Mouse (Mus musculus) hindbrain, embryonic 13.5 days (tissue): ENCODE data around the gene Arhgap45. TPM values are rescaled to one million over a fixed set of nuclear protein-coding genes. Genes with fewer than 3 reads are reported as not detected.
"Not testable (repeated sequence)": the region's sequence is repeated elsewhere in the genome, so short reads cannot be mapped to it uniquely, and the experiment has no call there.

Experiments
- ATAC-seq: fragments of 200-750 bp; cut with Nextera tagmentation; 2 replicates; pipeline ENCODE4 v1.8.0; 2017; ENCODE audit warnings: moderate TSS enrichment; ENCODE audit not compliant: low FRiP score
- H3K27ac ChIP-seq: fragments of 300-500 bp; sonication (generic); 2 replicates; pipeline ENCODE4 v1.5.1; 2015; ENCODE audit warnings: inconsistent platforms, mild to moderate bottlenecking, moderate library complexity
- H3K27me3 ChIP-seq: fragments of 300-500 bp; sonication (generic); 2 replicates; pipeline ENCODE4 v1.6.1; 2015; ENCODE audit warnings: mild to moderate bottlenecking, inconsistent platforms
- H3K36me3 ChIP-seq: fragments of 300-500 bp; sonication (generic); 2 replicates; pipeline ENCODE4 v1.6.1; 2015; ENCODE audit warnings: mild to moderate bottlenecking, inconsistent platforms
- H3K4me1 ChIP-seq: fragments of 300-500 bp; sonication (generic); replicated peaks from 2 replicates; pipeline ENCODE4 v1.6.1; 2015; ENCODE audit warnings: inconsistent platforms
- H3K4me2 ChIP-seq: fragments of 300-500 bp; sonication (generic); 2 replicates; pipeline ENCODE4 v1.6.1; 2015; ENCODE audit warnings: inconsistent platforms, mild to moderate bottlenecking, moderate library complexity
- H3K4me3 ChIP-seq: fragments of 300-500 bp; sonication (generic); 2 replicates; pipeline ENCODE4 v1.5.1; 2015; ENCODE audit warnings: mild to moderate bottlenecking, inconsistent platforms
- H3K9ac ChIP-seq: fragments of 300-500 bp; sonication (generic); 2 replicates; pipeline ENCODE4 v1.6.1; 2015; ENCODE audit warnings: mild to moderate bottlenecking, inconsistent platforms
- H3K9me3 ChIP-seq: fragments of 300-500 bp; sonication (generic); 2 replicates; pipeline ENCODE4 v1.6.1; 2016; ENCODE audit warnings: inconsistent platforms
- WGBS: fragments of 180-500 bp; shearing (Covaris S2); methylation state at CpG from one replicate; pipeline ENCODE4 v1.1.7; 2015; 5-methylcytosine and 5-hydroxymethylcytosine counted together
- polyA plus RNA-seq: library from polyadenylated mRNA; unstranded; fragments of >200 nt; fragmentation: Nextera tagmentation; extraction: Ambion mirVana; gene quantifications from 2 replicates; pipeline ENCODE4 v1.2.1, GENCODE M21; 2015

Gene Arhgap45
- polyA plus RNA-seq, 1 experiment from 2014 or later = 2.8 TPM

DNA sequence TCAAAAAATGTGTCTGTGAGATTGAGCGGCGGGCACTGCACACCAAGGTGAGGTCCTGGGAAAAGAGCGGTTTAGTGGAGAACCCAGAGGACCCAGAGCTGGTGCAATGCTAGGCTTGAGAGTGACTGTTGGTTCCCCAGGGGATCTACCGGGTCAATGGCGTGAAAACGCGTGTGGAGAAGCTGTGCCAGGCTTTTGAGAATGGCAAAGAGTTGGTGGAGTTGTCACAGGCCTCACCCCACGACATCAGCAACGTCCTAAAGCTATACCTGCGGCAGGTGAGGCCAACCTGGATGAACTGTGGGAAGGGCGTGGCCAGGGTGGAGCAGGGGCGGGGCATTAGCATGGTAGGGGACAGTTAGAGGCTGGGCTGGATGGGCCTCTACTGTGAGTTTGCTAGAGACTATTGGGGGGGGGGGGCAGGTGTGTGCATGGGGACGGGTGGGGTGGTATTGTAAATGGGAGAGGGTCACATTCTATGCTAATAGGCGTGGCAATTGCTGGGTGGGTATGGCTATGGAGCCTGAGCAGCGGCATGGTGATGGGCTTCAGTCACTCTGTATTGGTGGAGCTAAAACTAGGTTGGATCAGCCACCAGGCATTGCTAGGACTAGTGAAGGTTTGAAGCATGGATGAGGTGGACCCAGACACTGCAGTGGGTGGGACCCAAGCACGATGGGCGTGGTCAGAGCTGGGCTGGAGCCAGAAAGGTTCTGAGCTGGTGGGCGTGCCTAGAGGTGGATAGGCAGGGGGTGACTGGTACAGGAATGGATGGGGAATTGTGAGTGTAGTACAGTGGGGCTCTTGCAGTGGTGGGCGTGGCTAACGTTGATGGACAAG lies 11.4 kb downstream of the Arhgap45 start:
- H3K4me2 ChIP-seq = no peak overlapping the region
- H3K4me1 ChIP-seq = 0 out of 2 replicates have a peak, but pooled peaks cover under 1% of the 10 kb centered on the region
- no peak for ATAC-seq
- 76% methylated on average over 20 of the region's 20 CpGs for WGBS
- H3K9ac ChIP-seq = no peak overlapping the region
- no peak overlapping the region for H3K27ac ChIP-seq
- no peaks in the 10 kb centered on the region for H3K27me3 ChIP-seq
- no peaks in the 10 kb centered on the region for H3K9me3 ChIP-seq
- no peak overlapping the region for H3K4me3 ChIP-seq
- H3K36me3 ChIP-seq = no peaks in the 10 kb centered on the region

DNA sequence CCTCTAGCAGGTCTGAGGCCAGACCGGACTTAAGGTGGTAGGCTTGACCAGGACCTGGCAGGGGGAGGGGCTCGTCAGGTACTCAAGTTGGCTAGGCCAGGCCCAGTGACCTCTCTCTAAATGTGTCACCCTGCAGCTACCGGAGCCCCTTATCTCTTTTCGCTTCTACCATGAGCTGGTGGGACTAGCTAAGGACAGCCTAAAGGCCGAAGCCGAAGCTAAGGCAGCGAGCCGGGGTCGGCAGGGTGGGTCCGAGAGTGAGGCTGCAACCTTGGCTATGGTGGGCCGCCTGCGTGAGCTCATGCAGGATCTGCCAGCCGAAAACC lies 12.0 kb downstream of the Arhgap45 start:
- Histone ChIP-seq H3K27me3 (no peaks in the 10 kb centered on the region), H3K27ac (no peak overlapping the region), H3K9me3 (no peaks in the 10 kb centered on the region), H3K36me3 (no peaks in the 10 kb centered on the region), H3K4me3 (no peak overlapping the region), H3K4me1 (0 out of 2 replicates have a peak, but pooled peaks cover 3% of the 10 kb centered on the region), H3K9ac (no peak overlapping the region), H3K4me2 (no peak overlapping the region)
- ATAC-seq = no peak
- 95% methylated on average over 13 of the region's 13 CpGs for WGBS

DNA sequence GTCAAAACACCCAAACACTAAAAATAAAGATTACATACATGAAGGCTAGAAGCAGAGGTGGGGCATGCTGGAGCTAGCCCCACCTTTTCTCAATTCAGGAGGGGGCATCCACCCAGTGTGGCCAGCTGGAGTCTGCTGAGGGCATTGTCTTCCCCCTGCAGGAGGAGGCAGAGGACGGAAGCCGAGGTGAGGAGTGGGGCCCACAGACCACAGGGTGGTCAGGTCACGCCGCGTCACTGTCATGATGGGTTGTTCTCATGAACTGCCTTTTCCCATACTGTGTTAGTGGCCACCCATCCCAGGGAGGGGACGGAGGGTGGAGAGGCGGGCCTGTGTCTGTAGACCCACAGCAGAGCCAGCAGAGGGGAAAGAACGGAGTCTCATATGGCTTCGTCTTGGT lies 13.7 kb downstream of the Arhgap45 start:
- no peaks in the 10 kb centered on the region for H3K27me3 ChIP-seq
- peaks cover 8% of the 10 kb centered on the region for H3K36me3 ChIP-seq
- WGBS = 75% methylated on average over 9 of the region's 9 CpGs
- no peaks in the 10 kb centered on the region for H3K9me3 ChIP-seq
- H3K4me1 ChIP-seq = 0 out of 2 replicates have a peak, but pooled peaks cover 7% of the 10 kb centered on the region
- no peak overlapping the region for H3K4me2 ChIP-seq
- no peak overlapping the region for H3K27ac ChIP-seq
- H3K4me3 ChIP-seq = no peak overlapping the region
- no peak overlapping the region for H3K9ac ChIP-seq
- ATAC-seq = no peak

DNA sequence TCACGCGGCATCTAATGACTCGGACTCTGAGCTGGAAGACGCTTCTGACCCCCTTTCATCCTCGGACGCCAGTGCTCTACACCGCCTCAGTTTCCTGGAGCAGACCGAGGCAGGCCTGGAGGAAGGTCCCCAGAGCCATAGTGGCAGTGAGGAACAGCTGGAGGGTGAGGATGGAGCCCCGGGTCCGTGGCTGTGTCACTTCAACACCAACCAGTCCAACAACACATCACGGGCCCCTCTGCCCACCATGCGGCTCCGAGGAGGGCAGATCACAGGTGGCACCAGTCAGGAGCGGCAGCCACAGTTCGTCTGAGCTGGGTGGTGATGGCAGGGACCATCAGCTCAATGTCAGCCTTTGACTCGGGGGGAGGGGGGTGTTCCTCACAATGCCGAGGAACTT lies 14.3 kb downstream of the Arhgap45 start:
- ATAC-seq = no peak
- Histone ChIP-seq H3K4me3 (no peak overlapping the region), H3K9me3 (no peaks in the 10 kb centered on the region), H3K4me1 (0 out of 2 replicates have a peak, but pooled peaks cover 7% of the 10 kb centered on the region), H3K9ac (peak overlapping the region; percentile 0; the same call in 1 of the 2 replicates), H3K27ac (no peak overlapping the region), H3K36me3 (peaks cover 14% of the 10 kb centered on the region), H3K27me3 (no peaks in the 10 kb centered on the region), H3K4me2 (no peak overlapping the region)
- 81% methylated on average over 17 of the region's 17 CpGs for whole genome bisulfite sequencing

DNA sequence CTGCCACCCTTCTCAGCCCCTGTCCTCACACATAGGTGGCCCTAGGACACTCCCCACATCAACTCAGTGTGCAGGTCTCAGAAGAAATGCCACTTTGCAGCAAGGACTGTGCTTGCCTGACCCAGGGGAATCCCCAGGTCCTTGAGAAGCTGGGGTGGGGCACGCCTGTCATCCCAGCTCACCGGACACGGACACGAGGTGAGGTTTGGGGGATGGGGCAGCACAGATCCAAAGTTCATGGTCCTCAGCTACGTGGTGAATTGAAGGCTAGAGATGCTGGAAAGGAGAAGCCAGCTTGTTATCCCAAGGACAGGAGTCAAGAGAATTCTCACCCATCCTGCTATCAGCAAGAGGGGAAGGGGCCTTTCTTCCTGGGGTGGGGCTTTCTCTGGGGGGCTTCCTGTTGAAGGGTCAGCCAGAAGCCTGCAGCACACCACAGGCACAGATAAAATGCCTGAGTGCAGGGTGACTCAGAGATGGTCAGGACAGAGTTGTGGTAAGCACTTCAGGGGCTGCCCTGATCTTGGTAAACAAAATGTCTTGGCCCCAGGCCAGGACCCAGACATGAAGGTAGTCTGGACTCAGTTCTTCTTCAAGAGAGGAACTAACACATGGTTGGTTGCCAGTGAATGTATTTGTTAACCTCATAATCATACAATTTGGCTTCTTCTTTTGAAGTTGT lies 16.5 kb downstream of the Arhgap45 start:
- H3K4me1 ChIP-seq = peaks cover 18% of the 10 kb centered on the region
- no peak overlapping the region for H3K4me3 ChIP-seq
- H3K9me3 ChIP-seq = no peaks in the 10 kb centered on the region
- H3K9ac ChIP-seq = no peak overlapping the region; the same call in 1 of the 2 replicates
- 62% methylated on average over 5 of the region's 5 CpGs for WGBS
- peaks cover 36% of the 10 kb centered on the region for H3K36me3 ChIP-seq
- no peaks in the 10 kb centered on the region for H3K27me3 ChIP-seq
- ATAC-seq = no peak
- H3K27ac ChIP-seq = no peak overlapping the region
- no peak overlapping the region for H3K4me2 ChIP-seq

DNA sequence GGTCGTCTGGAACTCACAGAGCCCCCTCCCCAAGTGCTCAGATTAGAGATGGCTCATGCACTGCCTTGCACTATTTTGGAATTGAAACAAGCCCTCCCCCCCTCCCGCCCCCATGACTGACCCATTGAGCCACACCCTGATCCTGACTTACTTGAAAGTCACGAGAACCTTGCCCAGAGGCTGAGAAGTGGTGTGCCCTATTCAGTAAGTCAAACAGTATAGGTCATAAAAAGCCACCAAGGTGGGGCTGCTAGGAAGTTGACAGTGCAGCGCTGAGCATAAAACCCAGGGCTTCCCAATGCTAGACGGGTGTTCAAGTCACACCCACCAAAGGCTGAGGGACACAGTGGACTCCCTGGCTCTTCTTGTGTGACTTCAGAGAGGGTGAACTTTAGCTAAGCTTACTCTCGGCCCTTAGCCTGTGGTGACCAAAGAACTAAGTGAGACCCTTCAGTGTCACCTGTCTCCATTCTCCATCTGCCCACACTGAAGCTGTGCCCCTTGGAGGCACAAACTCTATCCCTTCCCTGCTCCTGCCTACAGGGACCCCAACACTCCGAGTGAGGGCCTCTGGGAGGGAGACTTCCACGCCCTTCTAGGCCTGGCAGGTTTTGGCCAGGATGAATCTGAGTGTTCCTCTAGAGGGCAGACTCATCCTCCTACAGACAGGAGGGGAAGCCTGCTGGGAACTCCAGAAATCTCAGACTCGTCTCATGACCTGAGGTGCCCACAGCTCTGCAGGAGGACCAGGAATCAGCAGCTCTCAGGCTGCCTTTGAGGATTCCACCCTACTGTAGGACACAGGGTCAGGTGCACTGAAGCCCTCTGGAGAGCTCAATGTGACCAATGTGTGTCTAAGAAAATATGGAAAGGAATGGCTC lies 17.3 kb downstream of the Arhgap45 start:
- 51% methylated on average over 9 of the region's 9 CpGs for WGBS
- Histone ChIP-seq H3K9ac (peak overlapping the region; percentile 35; the same call in 1 of the 2 replicates), H3K4me3 (no peak overlapping the region), H3K27me3 (no peaks in the 10 kb centered on the region), H3K4me1 (peaks cover 26% of the 10 kb centered on the region), H3K9me3 (no peaks in the 10 kb centered on the region), H3K36me3 (peaks cover 40% of the 10 kb centered on the region), H3K4me2 (no peak overlapping the region), H3K27ac (peak overlapping the region; percentile 15)
- no peak for ATAC-seq

DNA sequence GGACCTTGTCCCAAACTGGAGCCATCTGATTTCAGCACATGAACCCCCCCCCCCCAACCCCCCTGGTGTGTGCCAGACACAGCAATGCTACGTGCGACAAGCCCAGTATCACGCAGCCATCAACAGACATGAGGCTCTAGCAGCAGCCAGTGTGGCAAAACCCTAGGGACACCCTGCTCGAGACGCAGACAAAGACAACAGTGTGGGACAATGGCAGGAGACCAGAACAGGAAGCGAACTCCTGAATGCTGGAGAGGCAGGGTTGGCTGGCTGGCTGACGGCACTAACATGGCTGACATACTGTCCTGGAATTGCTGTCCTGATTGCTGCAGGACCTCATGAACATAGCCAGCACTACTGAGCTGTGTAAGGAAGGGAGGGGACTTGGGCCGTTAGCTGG lies 18.7 kb downstream of the Arhgap45 start:
- no peak overlapping the region for H3K9ac ChIP-seq
- no peaks in the 10 kb centered on the region for H3K9me3 ChIP-seq
- H3K36me3 ChIP-seq = peaks cover 40% of the 10 kb centered on the region
- 72% methylated on average over 8 of the region's 8 CpGs for WGBS
- no peak for ATAC-seq
- H3K4me1 ChIP-seq = peaks cover 30% of the 10 kb centered on the region
- no peak overlapping the region for H3K4me3 ChIP-seq
- no peaks in the 10 kb centered on the region for H3K27me3 ChIP-seq
- H3K27ac ChIP-seq = peak overlapping the region; percentile 40; the same call in 1 of the 2 replicates
- H3K4me2 ChIP-seq = no peak overlapping the region

DNA sequence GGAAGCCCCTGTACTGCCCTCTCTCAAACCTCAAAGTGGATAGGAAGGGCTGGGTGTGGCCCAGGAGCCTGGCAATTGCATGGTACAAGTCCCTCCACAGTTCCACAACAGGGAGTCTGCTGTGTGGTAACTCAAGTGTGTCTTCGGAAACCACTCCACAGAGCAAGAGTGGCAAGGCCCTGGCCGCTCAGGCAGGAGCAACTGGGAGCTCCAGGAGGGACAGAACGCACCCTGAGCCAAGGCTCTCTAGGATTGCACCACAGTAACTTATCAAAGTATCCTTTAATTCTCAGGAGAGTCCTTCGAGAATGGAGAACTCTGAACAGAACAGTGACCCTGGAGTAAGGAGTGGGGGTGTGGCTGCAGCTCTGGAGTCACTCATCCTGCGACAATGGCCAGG lies 19.2 kb downstream of the Arhgap45 start:
- H3K9me3 ChIP-seq = no peaks in the 10 kb centered on the region
- no peak overlapping the region for H3K4me2 ChIP-seq
- no peak overlapping the region for H3K4me3 ChIP-seq
- no peaks in the 10 kb centered on the region for H3K27me3 ChIP-seq
- 91% methylated on average over 5 of the region's 5 CpGs for WGBS
- no peak overlapping the region for H3K9ac ChIP-seq
- ATAC-seq = no peak
- H3K36me3 ChIP-seq = peaks cover 40% of the 10 kb centered on the region
- H3K4me1 ChIP-seq = peaks cover 30% of the 10 kb centered on the region
- H3K27ac ChIP-seq = no peak overlapping the region

DNA sequence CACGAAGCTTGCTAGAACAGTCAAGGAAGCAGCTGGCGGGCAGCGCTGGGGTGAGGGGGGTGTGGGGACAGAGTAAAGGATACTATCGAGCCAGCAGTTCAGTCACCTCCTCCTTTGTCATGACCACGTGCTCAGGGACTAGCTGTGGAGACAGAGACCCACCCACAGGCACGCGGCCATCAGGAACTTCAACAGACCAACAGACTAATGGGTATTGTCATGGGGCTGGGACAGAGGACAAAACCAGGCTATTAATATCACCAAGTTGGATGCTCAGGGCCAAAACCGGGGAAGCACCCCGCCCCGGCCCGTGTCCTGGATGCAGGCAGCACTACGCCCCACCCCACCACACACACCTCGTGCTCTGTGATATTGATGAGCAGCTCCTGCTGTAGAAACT lies 20.4 kb downstream of the Arhgap45 start:
- Histone ChIP-seq H3K9ac (peak overlapping the region; percentile 24; the same call in 1 of the 2 replicates), H3K4me2 (no peak overlapping the region), H3K36me3 (peaks cover 40% of the 10 kb centered on the region), H3K4me1 (peaks cover 30% of the 10 kb centered on the region), H3K27ac (no peak overlapping the region), H3K4me3 (no peak overlapping the region), H3K9me3 (no peaks in the 10 kb centered on the region), H3K27me3 (no peaks in the 10 kb centered on the region)
- ATAC-seq = no peak
- 92% methylated on average over 13 of the region's 13 CpGs for WGBS

DNA sequence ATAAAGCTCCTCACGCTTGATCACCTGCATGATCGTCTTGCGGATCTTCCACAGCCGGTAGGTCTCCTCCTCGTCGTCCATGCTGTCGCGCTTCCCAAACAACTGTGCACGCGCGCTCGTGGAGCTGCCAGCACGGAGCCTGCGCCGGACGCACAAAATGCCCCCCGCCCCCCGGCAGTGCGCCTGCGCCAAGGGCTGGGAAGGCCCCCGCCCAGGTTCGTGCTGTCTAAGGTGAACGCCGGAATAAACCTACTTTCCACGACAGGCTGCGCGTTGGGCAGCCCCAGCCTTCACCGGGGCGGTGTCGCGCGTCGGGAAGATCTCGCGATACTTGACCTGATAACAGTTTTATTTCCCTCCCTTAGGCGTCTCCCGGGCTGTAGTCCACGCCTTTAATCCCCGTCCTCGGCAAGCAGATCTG lies 23.1 kb downstream of the Arhgap45 start, which contains the start of gene Polr2e:
Polr2e (minus strand) TSS at position 237 of the 421 bp plus-strand sequence.
- Histone ChIP-seq H3K4me1 (peaks cover 23% of the 10 kb centered on the region), H3K36me3 (peaks cover 38% of the 10 kb centered on the region), H3K27me3 (no peaks in the 10 kb centered on the region), H3K27ac (peak within 1 kb of the TSS; percentile 72), H3K9me3 (no peaks in the 10 kb centered on the region), H3K4me3 (peak within 1 kb of the TSS; percentile 86), H3K9ac (peak within 1 kb of the TSS; percentile 89), H3K4me2 (peak within 1 kb of the TSS; percentile 96)
- under 1% methylated on average over 40 of the region's 40 CpGs for WGBS
- peak; percentile 96 for ATAC-seq

DNA sequence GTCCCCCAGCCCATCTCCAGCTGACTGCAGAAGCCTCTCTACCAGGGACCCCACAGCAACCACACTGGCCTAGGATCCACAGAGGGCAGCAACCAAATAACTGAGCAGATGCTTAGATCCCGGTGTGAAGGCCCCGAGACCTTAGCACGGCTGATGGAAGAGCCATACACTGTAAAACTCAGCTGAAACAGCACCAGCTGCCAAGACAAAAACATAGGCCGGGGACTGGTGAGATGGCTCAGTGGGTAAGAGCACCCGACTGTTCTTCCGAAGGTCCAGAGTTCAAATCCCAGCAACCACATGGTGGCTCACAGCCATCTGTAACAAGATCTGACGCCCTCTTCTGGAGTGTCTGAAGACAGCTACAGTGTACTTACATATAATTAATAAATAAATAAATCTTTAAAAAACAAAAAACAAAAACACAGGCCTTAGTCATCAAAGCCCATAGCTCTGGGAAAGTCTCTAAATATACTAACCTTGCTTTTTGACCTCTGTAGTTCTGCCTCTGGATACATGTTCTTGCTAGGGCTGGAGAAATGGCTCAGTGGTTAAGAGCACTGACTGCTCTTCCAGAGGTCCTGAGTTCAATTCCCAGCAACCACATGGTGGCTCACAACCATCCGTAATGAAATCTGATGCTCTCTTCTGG lies 25.1 kb downstream of the Arhgap45 start:
- ATAC-seq, H3K4me2 ChIP-seq, H3K9ac ChIP-seq, H3K4me3 ChIP-seq, H3K27ac ChIP-seq, H3K9me3 ChIP-seq, H3K27me3 ChIP-seq: not testable (repeated sequence)
- WGBS = 85% methylated on average over 8 of the region's 8 CpGs
- Histone ChIP-seq H3K4me1 (peaks cover 23% of the 10 kb centered on the region), H3K36me3 (peaks cover 18% of the 10 kb centered on the region)
